23 mouse cellular contexts compared by ENCODE assay signal in genomic region chr19:41329961-41330360, GRCm38 (mm10). TPM values are rescaled to one million over a fixed set of nuclear protein-coding genes. Genes with fewer than 3 reads are reported as not detected.
"Had no signal": no experiment of that assay in that cellular context is flagged by ENCODE, and none has a peak within 500 bp of the region (broad histone marks: within the 10 kb centered on the region; RNA-seq: fewer than 3 reads in every experiment).

No protein-coding gene starts in this region.

- H3K4me1 ChIP-seq: liver, embryonic 12.5 days; lung, embryonic 15.5 days; midbrain, embryonic 15.5 days; neural tube, embryonic 13.5 days; neural tube, embryonic 15.5 days; stomach, embryonic 15.5 days had no signal

- H3K4me2 ChIP-seq: liver, embryonic 12.5 days; lung, embryonic 15.5 days; midbrain, embryonic 13.5 days; midbrain, embryonic 15.5 days; neural tube, embryonic 13.5 days; neural tube, embryonic 15.5 days; stomach, embryonic 15.5 days had no signal

- H3K9me3 ChIP-seq: liver, embryonic 12.5 days; lung, embryonic 15.5 days; midbrain, embryonic 10.5 days; midbrain, embryonic 13.5 days; midbrain, embryonic 15.5 days; neural tube, embryonic 15.5 days; stomach, embryonic 15.5 days had no signal

- H3K9ac ChIP-seq: liver, embryonic 12.5 days; liver, embryonic 14.5 days; lung, embryonic 15.5 days; midbrain, embryonic 13.5 days; midbrain, embryonic 15.5 days; neural tube, embryonic 13.5 days; neural tube, embryonic 15.5 days; stomach, embryonic 15.5 days had no signal

- DNase-seq: lung, adult 2 months; lung, postnatal 14 days; lung, postnatal 36 days; retina, postnatal 1 day; right cerebral cortex, adult 18-20 months; right cerebral cortex, postnatal 25 days; right cerebral cortex, postnatal 4 days; spleen, adult 18-20 months; thymus, adult 2 months; thymus, postnatal 14 days; thymus, postnatal 36 days had no signal

- H3K36me3 ChIP-seq: liver, embryonic 12.5 days; lung, embryonic 15.5 days; midbrain, embryonic 10.5 days; midbrain, embryonic 13.5 days; midbrain, embryonic 15.5 days; neural tube, embryonic 13.5 days; neural tube, embryonic 15.5 days; stomach, embryonic 15.5 days had no signal

- H3K27me3 ChIP-seq: liver, embryonic 12.5 days; lung, embryonic 15.5 days; midbrain, embryonic 13.5 days; midbrain, embryonic 15.5 days; neural tube, embryonic 13.5 days; neural tube, embryonic 15.5 days; stomach, embryonic 15.5 days had no signal

- H3K4me3 ChIP-seq: liver, embryonic 12.5 days; lung, embryonic 15.5 days; midbrain, embryonic 10.5 days; midbrain, embryonic 13.5 days; midbrain, embryonic 15.5 days; myocyte; neural tube, embryonic 13.5 days; neural tube, embryonic 15.5 days; stomach, embryonic 15.5 days had no signal

- H3K27ac ChIP-seq: liver, embryonic 12.5 days; liver, embryonic 14.5 days; lung, embryonic 15.5 days; midbrain, embryonic 13.5 days; midbrain, embryonic 15.5 days; neural tube, embryonic 13.5 days; neural tube, embryonic 15.5 days; stomach, embryonic 15.5 days; stomach, postnatal 0 days had no signal

- ATAC-seq: liver, embryonic 12.5 days; lung, postnatal 0 days; midbrain, embryonic 13.5 days; midbrain, embryonic 15.5 days had no signal

RNA-seq across cellular contexts. Expression of gene Pik3ap1, which starts 54.9 kb away (rescaled TPM):
- polyA plus RNA-seq: myocyte had no signal
